Mouse (Mus musculus): ENCODE results near the gene Gimap9.

GRCm38 (mm10) chr6:48645660-48646308, 30.1 kb upstream of the Gimap9 start:
- peak; percentile 78 for TF ChIP-seq CTCF (IDR thresholded peaks at IDR 0.05; ENCODE audit: low read depth, low read length)
- TF ChIP-seq POLR2A (IDR thresholded peaks at IDR 0.05; ENCODE audit: borderline replicate concordance, low read depth, low read length), result no peak
